ENCODE assay signal across 8 mouse cellular contexts in genomic region chr12:57230192-57230706, GRCm38 (mm10). TPM values are rescaled to one million over a fixed set of nuclear protein-coding genes. Genes with fewer than 3 reads are reported as not detected.
DNase-seq lines count a peak whose midpoint lies in the region; ATAC-seq and TF ChIP-seq lines count a peak whose summit lies in the region.

TSS of gene Prps1l3 (plus strand) at chr12:57230412.
TSS of gene Mipol1 (plus strand) at chr12:57230427.

- no peak for TF ChIP-seq CTCF in MEL (IDR thresholded peaks at IDR 0.05 in 2 of 3, conservative IDR thresholded peaks at IDR 0.05 in 1 of 3; ENCODE audit: control insufficient read depth in 1 of 3, insufficient read depth in 1 of 3, low read depth in 2 of 3, low read length in 3 of 3, poor library complexity in 1 of 3, severe bottlenecking in 1 of 3)
- no peak for TF ChIP-seq CTCF in cerebellum, adult 2 months (IDR thresholded peaks at IDR 0.05; ENCODE audit: borderline replicate concordance, insufficient read depth, low read depth, low read length)

- peaks cover 6 to 18% of the 10 kb centered on the region in 2 experiments for H3K36me3 ChIP-seq in MEL (ENCODE audit: control insufficient read depth in 1 of 2, insufficient read depth in 2 of 2, low read length in 2 of 2)
- H3K36me3 ChIP-seq in lung, embryonic 16.5 days (ENCODE audit: control insufficient read depth, insufficient read depth, low read length): no peaks in the 10 kb centered on the region

- TF ChIP-seq RAD21 in MEL (IDR thresholded peaks at IDR 0.05; ENCODE audit: low read depth, low read length): no peak

- H3K4me3 ChIP-seq in MEL (ENCODE audit: control insufficient read depth in 1 of 2, insufficient read depth in 1 of 2, low read depth in 2 of 2, low read length in 2 of 2): peak within 1 kb of the TSS; percentile 95 to 98
- peak within 1 kb of the TSS; percentile 66 for H3K4me3 ChIP-seq in cerebellum, adult 2 months (replicated peaks; ENCODE audit: insufficient read depth, low read depth, low read length)
- H3K4me3 ChIP-seq in lung, embryonic 16.5 days (ENCODE audit: low read length): peak within 1 kb of the TSS; percentile 86

- peaks cover 36% of the 10 kb centered on the region for H3K79me2 ChIP-seq in MEL (ENCODE audit: control insufficient read depth, insufficient read depth, low read length, poor library complexity)

- peak within 1 kb of the TSS; percentile 71 for H3K4me2 ChIP-seq in lung, embryonic 16.5 days (ENCODE audit: low read depth, low read length)

- WGBS in cerebellum, adult 2 months: under 1% methylated on average over 58 of the region's 58 CpGs
- whole genome bisulfite sequencing in lung, embryonic 16.5 days: 0% methylated on average over 56 of the region's 58 CpGs

- no peaks in the 10 kb centered on the region for H3K27me3 ChIP-seq in MEL (ENCODE audit: control insufficient read depth in 1 of 2, insufficient read depth in 2 of 2, low read length in 2 of 2)
- H3K27me3 ChIP-seq in cerebellum, adult 2 months (ENCODE audit: control insufficient read depth, insufficient read depth, low read length): no peaks in the 10 kb centered on the region
- no peaks in the 10 kb centered on the region for H3K27me3 ChIP-seq in lung, embryonic 16.5 days (ENCODE audit: control insufficient read depth, insufficient read depth, low read depth, low read length)

- H3K4me1 ChIP-seq in MEL (ENCODE audit: control insufficient read depth in 1 of 2, insufficient read depth in 2 of 2, low read length in 2 of 2): peaks cover 9 to 18% of the 10 kb centered on the region in 2 experiments
- no peaks in the 10 kb centered on the region for H3K4me1 ChIP-seq in cerebellum, adult 2 months (ENCODE audit: control insufficient read depth, insufficient read depth, low read length)
- 0 out of 2 replicates have a peak, but pooled peaks cover 2% of the 10 kb centered on the region for H3K4me1 ChIP-seq in lung, embryonic 16.5 days (replicated peaks; ENCODE audit: control insufficient read depth, insufficient read depth, low read length)

- no peaks in the 10 kb centered on the region for H3K9me3 ChIP-seq in MEL (replicated peaks; ENCODE audit: insufficient read depth, low read length)
- H3K9me3 ChIP-seq in lung, embryonic 16.5 days (ENCODE audit: control insufficient read depth, low read length): no peaks in the 10 kb centered on the region

- ATAC-seq in hematopoietic stem cell, adult 5-6 weeks (replicated peaks in 1 of 2; ENCODE audit: insufficient read depth in 1 of 2, low FRiP score in 2 of 2, low TSS enrichment in 1 of 2, low read depth in 1 of 2, poor library complexity in 2 of 2, severe bottlenecking in 2 of 2): peak; percentile 91 to 93
- ATAC-seq in lung, embryonic 16.5 days (ENCODE audit: low read depth): peak; percentile 99

- TF ChIP-seq POLR2A in MEL (IDR thresholded peaks at IDR 0.05; ENCODE audit: control insufficient read depth in 1 of 2, insufficient read depth in 1 of 2, low read depth in 1 of 2, low read length in 2 of 2, poor library complexity in 1 of 2): peak; percentile 85 to 92
- TF ChIP-seq POLR2A in cerebellum, adult 2 months (IDR thresholded peaks at IDR 0.05; ENCODE audit: borderline replicate concordance, insufficient read depth, low read length): peak; percentile 54; the same call in 1 of the 2 replicates

- peak within 1 kb of the TSS; percentile 94 for H3K9ac ChIP-seq in MEL (ENCODE audit: control insufficient read depth, low read depth, low read length, poor library complexity, severe bottlenecking)
- H3K9ac ChIP-seq in lung, embryonic 16.5 days (ENCODE audit: low read length): peak within 1 kb of the TSS; percentile 92

- peak; percentile 96 for DNase-seq in MEL (ENCODE audit: low read depth, low spot score)
- DNase-seq in cerebellum, adult 2 months: peak; percentile 89 to 90
- peak; percentile 94 for DNase-seq in forelimb bud, embryonic 11.5 days (ENCODE audit: low read depth, low spot score)
- DNase-seq in layer of hippocampus, adult 9-10 months (ENCODE audit: low spot score): peak; percentile 61
- DNase-seq in ovary, postnatal 10 days (ENCODE audit: low spot score): peak; percentile 68
- DNase-seq in thymus, postnatal 10 days (ENCODE audit: low spot score in 2 of 2): peak; percentile 87

- H3K27ac ChIP-seq in MEL (ENCODE audit: control insufficient read depth, low read depth, low read length): peak within 1 kb of the TSS; percentile 98
- H3K27ac ChIP-seq in cerebellum, adult 2 months (ENCODE audit: insufficient read depth, low read length): peak within 1 kb of the TSS; percentile 43; the same call in 1 of the 2 replicates
- peak within 1 kb of the TSS; percentile 93 for H3K27ac ChIP-seq in lung, embryonic 16.5 days (ENCODE audit: low read length)

- no peak for TF ChIP-seq EP300 in MEL (IDR thresholded peaks at IDR 0.05; ENCODE audit: low read depth in 1 of 2, low read length in 2 of 2)

TF ChIP-seq in MEL, 35 proteins besides CTCF, POLR2A, EP300 and RAD21 (continues in another document):
- TF ChIP-seq POLR2AphosphoS2 (IDR thresholded peaks at IDR 0.05; ENCODE audit: low read length) (peak; percentile 91), GATA1 (IDR thresholded peaks at IDR 0.05; ENCODE audit: low read depth, low read length) (no peak), HCFC1 (IDR thresholded peaks at IDR 0.05; ENCODE audit: low read depth, low read length) (peak; percentile 68; the same call in 1 of the 2 replicates), POLR2AphosphoS5 (IDR thresholded peaks at IDR 0.05; ENCODE audit: borderline replicate concordance, low read depth, low read length) (no peak; the same call in 1 of the 2 replicates), ETS1 (IDR thresholded peaks at IDR 0.05; ENCODE audit: low read depth, low read length) (no peak), MAFK (IDR thresholded peaks at IDR 0.05; ENCODE audit: borderline replicate concordance, low read depth, low read length) (no peak), NRF1 (IDR thresholded peaks at IDR 0.05; ENCODE audit: insufficient read depth, low read depth, low read length, poor library complexity, severe bottlenecking) (peak; percentile 92), TAL1 (IDR thresholded peaks at IDR 0.05; ENCODE audit: low read length) (no peak), MAX (IDR thresholded peaks at IDR 0.05; ENCODE audit: low read length) (peak; percentile 93), ZKSCAN1 (IDR thresholded peaks at IDR 0.05; ENCODE audit: low read depth, low read length) (no peak), TBP (IDR thresholded peaks at IDR 0.05; ENCODE audit: low read depth, low read length) (peak; percentile 80), SMC3 (IDR thresholded peaks at IDR 0.05; ENCODE audit: low read depth, low read length) (no peak), JUND (IDR thresholded peaks at IDR 0.05; ENCODE audit: low read depth, low read length) (no peak), RCOR1 (IDR thresholded peaks at IDR 0.05; ENCODE audit: low read depth, low read length) (no peak), TCF12 (IDR thresholded peaks at IDR 0.05; ENCODE audit: low read depth, low read length) (peak; percentile 41), USF2 (IDR thresholded peaks at IDR 0.05; ENCODE audit: borderline replicate concordance in 1 of 2, insufficient read depth in 1 of 2, low read depth in 1 of 2, low read length in 2 of 2) (no peak), MXI1 (IDR thresholded peaks at IDR 0.05; ENCODE audit: low read depth, low read length) (peak; percentile 80), CHD2 (IDR thresholded peaks at IDR 0.05; ENCODE audit: low read length) (peak; percentile 48), UBTF (IDR thresholded peaks at IDR 0.05; ENCODE audit: borderline replicate concordance, insufficient read depth, low read depth, low read length) (no peak), ELF1 (IDR thresholded peaks at IDR 0.05; ENCODE audit: low read depth, low read length) (peak; percentile 66; the same call in 1 of the 2 replicates), NELFE (IDR thresholded peaks at IDR 0.05; ENCODE audit: low read depth, low read length) (peak; percentile 90), ZNF384 (IDR thresholded peaks at IDR 0.05; ENCODE audit: low read depth, low read length) (no peak), MYB (IDR thresholded peaks at IDR 0.05; ENCODE audit: low read depth, low read length) (no peak), BHLHE40 (IDR thresholded peaks at IDR 0.05; ENCODE audit: borderline replicate concordance, low read depth, low read length) (no peak), SIN3A (IDR thresholded peaks at IDR 0.05; ENCODE audit: low read length) (peak; percentile 59; the same call in 1 of the 2 replicates), MYC (IDR thresholded peaks at IDR 0.05; ENCODE audit: low read depth, low read length) (0 out of 2 replicates have a peak, but pooled peaks have one; percentile 60), KAT2A (conservative IDR thresholded peaks at IDR 0.05; ENCODE audit: low read depth, low read length) (no peak; the same call in 1 of the 2 replicates), GABPA (IDR thresholded peaks at IDR 0.05; ENCODE audit: low read depth, low read length) (no peak), CHD1 (IDR thresholded peaks at IDR 0.05; ENCODE audit: low read depth, low read length) (no peak), MEF2A (IDR thresholded peaks at IDR 0.05; ENCODE audit: extremely low read depth, insufficient replicate concordance, low read depth, low read length, poor library complexity, severe bottlenecking) (no peak), USF1 (IDR thresholded peaks at IDR 0.05; ENCODE audit: low read depth, low read length) (peak; percentile 47; the same call in 1 of the 2 replicates), MAZ (IDR thresholded peaks at IDR 0.05; ENCODE audit: low read depth, low read length) (peak; percentile 56; the same call in 1 of the 2 replicates), E2F4 (IDR thresholded peaks at IDR 0.05; ENCODE audit: borderline replicate concordance, low read depth, low read length) (no peak), ZMIZ1 (IDR thresholded peaks at IDR 0.05; ENCODE audit: low read depth, low read length) (peak; percentile 87)

RNA-seq across cellular contexts. Expression of gene Prps1l3, which starts in this region (rescaled TPM):
- 70.7 and 81.2 TPM in 2 replicates for total RNA-seq in MEL (2012; rRNA removed)
- polyA plus RNA-seq in MEL (2012; ENCODE audit: insufficient read depth in 1 of 2, insufficient read length in 2 of 2, low read depth in 1 of 2, low replicate concordance in 2 of 2, missing spikeins in 1 of 2): 10 to 100 TPM in 1 of 2 experiments, not detected in 1; 52.6 TPM
- 12.0 and 13.7 TPM in 2 replicates for polyA plus RNA-seq in cerebellum, adult 2 months (2012; rRNA removed)
- 93.7 and 111 TPM in 2 replicates for total RNA-seq in hematopoietic stem cell, adult 5-6 weeks (2017)
- 68.2 TPM in 2 replicates for polyA plus RNA-seq in lung, embryonic 16.5 days (2015; fragmentation: Nextera tagmentation; extraction: Ambion mirVana)

RNA-seq across cellular contexts. Expression of gene Mipol1, which starts in this region (rescaled TPM):
- 4.0 and 4.4 TPM in 2 replicates for total RNA-seq in MEL (2012; rRNA removed)
- polyA plus RNA-seq in MEL (2012; ENCODE audit: insufficient read depth in 1 of 2, insufficient read length in 2 of 2, low read depth in 1 of 2, low replicate concordance in 2 of 2, missing spikeins in 1 of 2): 1 to 10 TPM in 1 of 2 experiments, not detected in 1; 8.3 TPM
- 7.1 and 7.2 TPM in 2 replicates for polyA plus RNA-seq in cerebellum, adult 2 months (2012; rRNA removed)
- 18.7 and 28.4 TPM in 2 replicates for total RNA-seq in hematopoietic stem cell, adult 5-6 weeks (2017)
- polyA plus RNA-seq in lung, embryonic 16.5 days (2015; fragmentation: Nextera tagmentation; extraction: Ambion mirVana): 8.6 and 8.7 TPM in 2 replicates

Comparison
In these comparisons a context has a peak if more than half of its experiments do, and no peak if none do; other contexts are left out.
1. Peak in every context shown above with its lines: DNase-seq, ATAC-seq, H3K4me3 ChIP-seq and H3K27ac ChIP-seq.
2. H3K27ac ChIP-seq: peak in every context shown above with its lines; median percentile 98 in MEL; 93 in lung, embryonic 16.5 days; 43 in cerebellum, adult 2 months.